Mouse (Mus musculus) gastrocnemius, postnatal 14 days (tissue): ENCODE measurements around the gene Olfr1410. TPM values are rescaled to one million over a fixed set of nuclear protein-coding genes. Genes with fewer than 3 reads are reported as not detected.

Experiments used
- total RNA-seq, 2 experiments: library from RNA; stranded (reverse); gene quantifications; 2 replicates each; pipeline ENCODE4 v1.2.3; 2021

The Olfr1410 gene
- total RNA-seq, 2 experiments from 2014 or later = not detected

Other genes with a start within 250 kb of the Olfr1410 start
- gene Ndufa10, start 131.9 kb upstream of the Olfr1410 start, total RNA-seq = 100 to 1,000 TPM; 413 to 473 TPM
- not detected for gene Olfr1416, start 120.7 kb upstream of the Olfr1410 start, total RNA-seq
- gene Olfr1415, start 109.7 kb upstream of the Olfr1410 start, total RNA-seq = not detected
- not detected for gene Olfr1414, start 87.1 kb upstream of the Olfr1410 start, total RNA-seq
- not detected for gene Olfr1413, start 34.5 kb upstream of the Olfr1410 start, total RNA-seq
- not detected for gene Olfr1412, start 20.0 kb upstream of the Olfr1410 start, total RNA-seq
- not detected for gene Olfr1411, start 11.4 kb upstream of the Olfr1410 start, total RNA-seq
- not detected for gene Olfr12, start 12.0 kb downstream of the Olfr1410 start, total RNA-seq
- gene Cops9, start 36.2 kb downstream of the Olfr1410 start, total RNA-seq = 100 to 1,000 TPM; 213 to 227 TPM
- gene Otos, start 43.1 kb downstream of the Olfr1410 start, total RNA-seq = under 1 TPM; 0.33 to 0.64 TPM
- gene Gpc1, start 225.9 kb downstream of the Olfr1410 start, total RNA-seq = 100 to 1,000 TPM; 239 to 251 TPM